In the genomic region with DNA sequence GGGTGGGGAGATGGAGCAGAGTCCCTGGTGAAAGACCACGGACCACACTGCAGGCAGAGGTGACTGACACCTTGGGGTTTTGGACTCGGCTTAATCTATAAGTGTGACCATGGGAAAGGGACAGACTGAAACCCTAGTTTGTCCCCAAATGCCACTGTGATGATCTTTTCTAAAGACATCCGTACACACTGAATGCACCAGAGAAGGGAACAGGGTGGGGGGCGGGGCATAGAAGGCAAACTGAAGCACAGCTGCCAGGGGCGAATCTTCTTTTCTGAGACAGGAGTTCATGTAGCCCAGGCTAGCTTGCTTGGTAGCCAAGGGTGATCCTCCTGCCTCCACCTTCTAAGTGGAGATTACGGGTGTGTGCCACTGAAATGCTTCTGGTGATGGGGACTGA, we compare ENCODE assay signal across 8 mouse cellular contexts. TPM values are rescaled to one million over a fixed set of nuclear protein-coding genes. Genes with fewer than 3 reads are reported as not detected.
DNase-seq lines count a peak whose midpoint lies in the region; ATAC-seq and TF ChIP-seq lines count a peak whose summit lies in the region.

No protein-coding gene starts in this region.

- peaks cover 15% of the 10 kb centered on the region for H3K4me1 ChIP-seq in kidney, embryonic 16.5 days (ENCODE audit: insufficient read depth, low read length)
- H3K4me1 ChIP-seq in bone marrow macrophage, adult 2 months (ENCODE audit: control insufficient read depth, insufficient read depth, low read length) = peaks cover 14% of the 10 kb centered on the region
- peaks cover 5% of the 10 kb centered on the region; the same call in 1 of the 2 replicates for H3K4me1 ChIP-seq in embryonic facial prominence, embryonic 14.5 days (ENCODE audit: control insufficient read depth, insufficient read depth, low read length)
- H3K4me1 ChIP-seq in liver, embryonic 15.5 days (replicated peaks) = peaks cover 31% of the 10 kb centered on the region

- TF ChIP-seq CTCF in bone marrow macrophage, adult 2 months (IDR thresholded peaks at IDR 0.05; ENCODE audit: low read depth, low read length) = no peak

- H3K27me3 ChIP-seq in kidney, embryonic 16.5 days (ENCODE audit: insufficient read depth, low read length) = no peaks in the 10 kb centered on the region
- H3K27me3 ChIP-seq in embryonic facial prominence, embryonic 14.5 days (replicated peaks; ENCODE audit: control insufficient read depth, insufficient read depth, low read length) = no peaks in the 10 kb centered on the region
- no peaks in the 10 kb centered on the region for H3K27me3 ChIP-seq in liver, embryonic 15.5 days

- peak overlapping the region; percentile 26 for H3K4me2 ChIP-seq in kidney, embryonic 16.5 days (replicated peaks; ENCODE audit: low read depth, low read length)
- peak overlapping the region; percentile 28; the same call in 1 of the 2 replicates for H3K4me2 ChIP-seq in embryonic facial prominence, embryonic 14.5 days (ENCODE audit: low read depth, low read length)
- peak overlapping the region; percentile 30 for H3K4me2 ChIP-seq in liver, embryonic 15.5 days

- WGBS in kidney, embryonic 16.5 days = 71% methylated on average over 6 of the region's 6 CpGs
- 66% methylated on average over 6 of the region's 6 CpGs for WGBS in embryonic facial prominence, embryonic 14.5 days
- 33% methylated on average over 6 of the region's 6 CpGs for WGBS in liver, embryonic 15.5 days (ENCODE audit: insufficient replicate concordance)

- peaks cover 16% of the 10 kb centered on the region; the same call in 1 of the 2 replicates for H3K36me3 ChIP-seq in kidney, embryonic 16.5 days (ENCODE audit: insufficient read depth, low read length)
- peaks cover 47% of the 10 kb centered on the region for H3K36me3 ChIP-seq in embryonic facial prominence, embryonic 14.5 days (ENCODE audit: control insufficient read depth, insufficient read depth, low read length)
- H3K36me3 ChIP-seq in liver, embryonic 15.5 days (replicated peaks) = peaks cover 19% of the 10 kb centered on the region

- no peak for ATAC-seq in kidney, embryonic 16.5 days (ENCODE audit: low FRiP score, low TSS enrichment)
- no peak for ATAC-seq in embryonic facial prominence, embryonic 14.5 days (ENCODE audit: low read depth)
- no peak for ATAC-seq in liver, embryonic 15.5 days (ENCODE audit: insufficient read depth)

- H3K9me3 ChIP-seq in kidney, embryonic 16.5 days (ENCODE audit: low read length) = no peaks in the 10 kb centered on the region
- H3K9me3 ChIP-seq in embryonic facial prominence, embryonic 14.5 days (ENCODE audit: control insufficient read depth, low read length) = no peaks in the 10 kb centered on the region
- H3K9me3 ChIP-seq in liver, embryonic 15.5 days (replicated peaks) = no peaks in the 10 kb centered on the region

- TF ChIP-seq POLR2A in bone marrow macrophage, adult 2 months (IDR thresholded peaks at IDR 0.05; ENCODE audit: borderline replicate concordance, low read depth, low read length) = no peak

- H3K9ac ChIP-seq in kidney, embryonic 16.5 days (replicated peaks; ENCODE audit: low read length) = no peak overlapping the region; the same call in 1 of the 2 replicates
- H3K9ac ChIP-seq in embryonic facial prominence, embryonic 14.5 days (ENCODE audit: low read depth, low read length) = peak overlapping the region; percentile 5
- H3K9ac ChIP-seq in liver, embryonic 15.5 days = no peak overlapping the region

- no peak overlapping the region for H3K4me3 ChIP-seq in kidney, embryonic 16.5 days (ENCODE audit: low read length)
- peak overlapping the region; percentile 14; the same call in 1 of the 2 replicates for H3K4me3 ChIP-seq in bone marrow macrophage, adult 2 months (ENCODE audit: insufficient read depth, low read length)
- no peak overlapping the region for H3K4me3 ChIP-seq in embryonic facial prominence, embryonic 14.5 days (ENCODE audit: low read depth, low read length)
- no peak overlapping the region; the same call in 1 of the 2 replicates for H3K4me3 ChIP-seq in liver, embryonic 15.5 days (replicated peaks)

- peak overlapping the region; percentile 81 for H3K27ac ChIP-seq in kidney, embryonic 16.5 days (ENCODE audit: low read length)
- H3K27ac ChIP-seq in bone marrow macrophage, adult 2 months (ENCODE audit: insufficient read depth, low read depth, low read length) = no peak overlapping the region
- no peak overlapping the region for H3K27ac ChIP-seq in embryonic facial prominence, embryonic 14.5 days (replicated peaks; ENCODE audit: low read depth, low read length)
- peak overlapping the region; percentile 68 for H3K27ac ChIP-seq in liver, embryonic 15.5 days (replicated peaks)

- DNase-seq in kidney, postnatal 4 days = no peak
- no peak for DNase-seq in embryonic facial prominence, embryonic 14.5 days (ENCODE audit: low spot score)
- no peak for DNase-seq in cerebellum, adult 11 months
- DNase-seq in adipocyte (ENCODE audit: low spot score) = no peak
- no peak for DNase-seq in frontal cortex, postnatal 25 days (ENCODE audit: low spot score in 2 of 2)

RNA-seq across cellular contexts. Expression of a gene that starts 39.0 kb away (rescaled TPM):
- polyA plus RNA-seq in kidney, embryonic 16.5 days (2015; fragmentation: Nextera tagmentation; extraction: Ambion mirVana) = 52.5 and 59.5 TPM in 2 replicates
- polyA plus RNA-seq in bone marrow macrophage, adult 2 months (2012; ENCODE audit: insufficient read depth, insufficient read length, missing spikeins) = 114 and 145 TPM in 2 replicates
- 51.4 and 52.1 TPM in 2 replicates for polyA plus RNA-seq in embryonic facial prominence, embryonic 14.5 days (2014; fragmentation: Nextera tagmentation; extraction: Ambion mirVana)
- polyA plus RNA-seq in liver, embryonic 15.5 days (2015; fragmentation: Nextera tagmentation; extraction: Ambion mirVana) = 154 and 177 TPM in 2 replicates

Comparison
In these comparisons a context has a peak if more than half of its experiments do, and no peak if none do; other contexts are left out.
1. H3K27ac ChIP-seq: peak in kidney, embryonic 16.5 days (single experiment) and liver, embryonic 15.5 days (single experiment); none in bone marrow macrophage, adult 2 months (single experiment) and embryonic facial prominence, embryonic 14.5 days (single experiment).
2. Peak in every context shown above with its lines, with median percentiles within 50 percentile points of each other: H3K4me2 ChIP-seq.